Mouse (Mus musculus): ENCODE measurements around the gene Wdr89. TPM values are rescaled to one million over a fixed set of nuclear protein-coding genes. Genes with fewer than 3 reads are reported as not detected.

Wdr89 gene
- 8.6 TPM for polyA plus RNA-seq (2017; shearing (Covaris generic))

GRCm38 (mm10) chr12:75669258-75670106 lies at the start of gene Wdr89:
Wdr89 (minus strand) TSS chr12:75669537.

GRCm38 (mm10) chr12:75596154-75597002 lies 73.0 kb downstream of the Wdr89 start, which contains the start of gene Ppp2r5e:
Ppp2r5e (minus strand) TSS chr12:75596245.

Other genes with a start within 250 kb of the Wdr89 start
- 65.9 TPM for gene Ppp2r5e, start 73.3 kb downstream of the Wdr89 start, polyA plus RNA-seq (2017; shearing (Covaris generic))
- gene Sgpp1, start 66.2 kb upstream of the Wdr89 start, polyA plus RNA-seq (2017; shearing (Covaris generic)): 121 TPM
- 15.1 TPM for gene Syne2, start 148.6 kb upstream of the Wdr89 start, polyA plus RNA-seq (2017; shearing (Covaris generic))

Measured in naive thymus-derived CD4-positive, alpha-beta T cell, adult 5 months (primary cell).